Mouse (Mus musculus) adrenal gland, adult 2 months (tissue): ENCODE results near the gene Rbm39. TPM values are rescaled to one million over a fixed set of nuclear protein-coding genes. Genes with fewer than 3 reads are reported as not detected.

ENCODE experiments used
- DNase-seq: peaks from one replicate; pipeline ENCODE4 v3.0.0; 2021
- polyA plus RNA-seq: library from polyadenylated mRNA; depleted of rRNA; stranded (reverse); fragments of >200 nt; gene quantifications from 2 replicates; pipeline ENCODE4 v1.2.3, GENCODE M21; 2012; rRNA removed
- total RNA-seq, 2 experiments: library from RNA; stranded (reverse); gene quantifications; 2 replicates each; pipeline ENCODE4 v1.2.3; 2021

Gene Rbm39
- total and polyA plus RNA-seq, 3 experiments: 94.8 to 386 (median 269) TPM

GRCm38 (mm10) chr2:156111358-156112079 lies 68.5 kb downstream of the Rbm39 start, which contains the start of the genes Cpne1 and Rbm12:
Gene Cpne1 (minus strand): TSS chr2:156111965.
Gene Rbm12 (minus strand): TSS chr2:156111978.
- peak; percentile 95 for DNase-seq

DNA sequence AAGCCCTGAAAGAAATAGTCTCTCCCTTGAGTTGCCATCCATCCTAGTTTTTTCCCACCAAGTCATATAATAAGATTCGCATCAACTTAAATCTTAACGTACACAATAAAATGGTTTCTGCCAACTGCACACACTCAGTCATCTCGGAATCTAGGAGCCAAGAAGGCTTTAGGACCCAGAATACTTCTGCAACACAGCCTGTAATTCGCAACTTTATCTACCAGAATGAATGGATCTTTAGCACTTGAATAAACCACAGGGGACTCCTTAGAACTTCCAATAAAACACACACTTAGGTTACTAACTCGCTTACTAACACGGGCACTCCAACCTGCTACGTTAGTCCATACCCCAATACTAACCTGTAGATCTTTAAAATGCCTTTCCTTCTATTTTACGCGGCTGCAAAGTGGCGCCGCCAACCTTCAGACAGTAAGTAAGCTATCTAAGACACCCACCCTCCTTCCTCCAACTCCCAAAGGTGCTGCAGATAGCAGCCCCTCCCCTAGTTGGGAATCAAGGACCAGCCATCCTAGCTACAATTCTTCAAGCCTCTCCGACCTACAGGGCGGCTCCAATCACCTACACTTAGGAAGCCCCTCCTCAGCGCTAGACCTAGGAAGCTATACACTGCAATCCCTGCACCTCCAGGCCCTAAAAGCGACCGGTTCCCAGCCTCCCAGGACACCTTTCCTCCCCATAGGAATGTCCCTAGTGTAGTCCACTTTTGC lies 69.2 kb downstream of the Rbm39 start:
- DNase-seq: peak; percentile 38

Other genes starting within 250 kb of the Rbm39 start
- gene Uqcc1, start 249.9 kb downstream of the Rbm39 start, total RNA-seq: 100 to 1,000 TPM; 103 to 138 TPM
- 20.3 and 25.0 TPM in 2 replicates for gene Uqcc1, start 249.9 kb downstream of the Rbm39 start, polyA plus RNA-seq
- gene Gm15557, start 239.5 kb downstream of the Rbm39 start, total RNA-seq: not detected
- gene Gm15557, start 239.5 kb downstream of the Rbm39 start, polyA plus RNA-seq: not detected in 2 replicates
- gene Gdf5, start 234.9 kb downstream of the Rbm39 start, total RNA-seq: 1 to 10 TPM in 1 of 2 experiments, under 1 TPM in 1; 0.14 to 1.7 TPM
- gene Gdf5, start 234.9 kb downstream of the Rbm39 start, polyA plus RNA-seq: 0.31 and 0.39 TPM in 2 replicates
- gene Cep250, start 223.8 kb downstream of the Rbm39 start, total RNA-seq: 10 to 100 TPM in 1 of 2 experiments, 1 to 10 TPM in 1; 6.1 to 11.9 TPM
- gene Cep250, start 223.8 kb downstream of the Rbm39 start, polyA plus RNA-seq: 5.2 and 9.4 TPM in 2 replicates
- 1 to 10 TPM; 2.7 to 2.8 TPM for gene 6430550D23Rik, start 172.3 kb downstream of the Rbm39 start, total RNA-seq
- gene 6430550D23Rik, start 172.3 kb downstream of the Rbm39 start, polyA plus RNA-seq: 1.9 and 2.6 TPM in 2 replicates
- gene Ergic3, start 172.2 kb downstream of the Rbm39 start, total RNA-seq: 100 to 1,000 TPM; 237 to 261 TPM
- 260 and 283 TPM in 2 replicates for gene Ergic3, start 172.2 kb downstream of the Rbm39 start, polyA plus RNA-seq
- gene Fer1l4, start 127.3 kb downstream of the Rbm39 start, total RNA-seq: not detected
- gene Fer1l4, start 127.3 kb downstream of the Rbm39 start, polyA plus RNA-seq: not detected in 2 replicates
- 1 to 10 TPM; 3.7 to 4.9 TPM for gene Spag4, start 115.1 kb downstream of the Rbm39 start, total RNA-seq
- gene Spag4, start 115.1 kb downstream of the Rbm39 start, polyA plus RNA-seq: 2.3 and 3.8 TPM in 2 replicates
- gene Cpne1, start 68.3 kb downstream of the Rbm39 start, total RNA-seq: 10 to 100 TPM; 48.8 to 53.9 TPM
- 87.7 and 97.8 TPM in 2 replicates for gene Cpne1, start 68.3 kb downstream of the Rbm39 start, polyA plus RNA-seq
- gene Rbm12, start 68.3 kb downstream of the Rbm39 start, total RNA-seq: 10 to 100 TPM; 16.6 to 28.1 TPM
- 2.4 and 4.8 TPM in 2 replicates for gene Rbm12, start 68.3 kb downstream of the Rbm39 start, polyA plus RNA-seq
- gene Gm28036, start 53.1 kb downstream of the Rbm39 start, total RNA-seq: 10 to 100 TPM; 14.6 to 21.1 TPM
- gene Gm28036, start 53.1 kb downstream of the Rbm39 start, polyA plus RNA-seq: 2.3 and 3.4 TPM in 2 replicates
- 100 to 1,000 TPM; 233 to 376 TPM for gene Romo1, start 36.2 kb downstream of the Rbm39 start, total RNA-seq
- 407 and 417 TPM in 2 replicates for gene Romo1, start 36.2 kb downstream of the Rbm39 start, polyA plus RNA-seq
- gene Nfs1, start 36.1 kb downstream of the Rbm39 start, total RNA-seq: 10 to 100 TPM; 76.7 to 90.3 TPM
- 123 and 134 TPM in 2 replicates for gene Nfs1, start 36.1 kb downstream of the Rbm39 start, polyA plus RNA-seq
- 10 to 100 TPM; 37.8 to 44.5 TPM for gene Phf20, start 16.2 kb upstream of the Rbm39 start, total RNA-seq
- 18.1 and 18.8 TPM in 2 replicates for gene Phf20, start 16.2 kb upstream of the Rbm39 start, polyA plus RNA-seq
- 1 to 10 TPM; 1.7 to 2.2 TPM for gene Cnbd2, start 132.1 kb upstream of the Rbm39 start, total RNA-seq
- gene Cnbd2, start 132.1 kb upstream of the Rbm39 start, polyA plus RNA-seq: 0.59 and 0.65 TPM in 2 replicates
- gene Scand1, start 132.5 kb upstream of the Rbm39 start, total RNA-seq: 100 to 1,000 TPM; 106 to 129 TPM
- gene Scand1, start 132.5 kb upstream of the Rbm39 start, polyA plus RNA-seq: 580 and 627 TPM in 2 replicates
- 10 to 100 TPM; 81.4 to 93.4 TPM for gene Epb41l1, start 240.7 kb upstream of the Rbm39 start, total RNA-seq
- gene Epb41l1, start 240.7 kb upstream of the Rbm39 start, polyA plus RNA-seq: 52.0 and 52.7 TPM in 2 replicates